Mouse (Mus musculus): Measurements from ENCODE around the gene Cps1. TPM values are rescaled to one million over a fixed set of nuclear protein-coding genes. Genes with fewer than 3 reads are reported as not detected.

Cps1 gene
- polyA plus RNA-seq, 1 experiment = not detected

DNA sequence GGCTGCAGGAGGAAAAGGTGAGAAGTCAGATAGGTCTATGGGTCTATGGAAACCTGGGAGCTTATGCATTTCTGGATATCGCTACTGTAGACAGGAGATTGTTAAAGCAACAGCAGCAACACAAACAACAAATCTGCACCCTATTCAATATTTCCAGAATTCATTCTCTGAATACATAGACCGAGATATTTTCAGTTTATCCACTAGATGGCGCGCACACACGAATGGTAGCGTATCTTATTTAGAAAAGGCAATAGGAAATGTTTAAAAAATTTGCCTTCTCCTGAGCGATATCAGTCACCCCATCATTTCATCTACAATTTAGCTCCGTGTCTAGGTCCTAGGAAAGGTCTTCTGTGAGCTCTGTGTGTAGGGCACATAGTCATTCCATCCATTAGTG lies 21.1 kb downstream of the Cps1 start:
- 0 out of 2 replicates have a peak, but pooled peaks cover 2% of the 10 kb centered on the region for H3K27me3 ChIP-seq (ENCODE audit: control insufficient read depth, insufficient read depth, low read length, poor library complexity, severe bottlenecking)
- H3K4me1 ChIP-seq (ENCODE audit: control insufficient read depth, insufficient read depth, low read length) = no peaks in the 10 kb centered on the region
- H3K36me3 ChIP-seq (ENCODE audit: control insufficient read depth, insufficient read depth, low read length, poor library complexity, severe bottlenecking) = no peaks in the 10 kb centered on the region
- no peak overlapping the region for H3K27ac ChIP-seq (ENCODE audit: insufficient read depth, low read length)
- TF ChIP-seq EP300 (IDR thresholded peaks at IDR 0.05; ENCODE audit: insufficient read depth, low read depth, low read length) (no peak), POLR2A (IDR thresholded peaks at IDR 0.05; ENCODE audit: insufficient read depth, low read length) (no peak), CTCF (IDR thresholded peaks at IDR 0.05; ENCODE audit: low read depth, low read length) (no peak)
- H3K9me3 ChIP-seq (replicated peaks; ENCODE audit: control insufficient read depth, insufficient read depth, low read length, poor library complexity, severe bottlenecking) = no peaks in the 10 kb centered on the region
- no peak overlapping the region for H3K9ac ChIP-seq (ENCODE audit: low read depth, poor library complexity, severe bottlenecking)
- no peak overlapping the region for H3K4me3 ChIP-seq (ENCODE audit: low read depth, low read length)

GRCm38 (mm10) chr1:67151246-67151645 lies 28.4 kb downstream of the Cps1 start:
- Histone ChIP-seq H3K9me3 (replicated peaks; ENCODE audit: control insufficient read depth, insufficient read depth, low read length, poor library complexity, severe bottlenecking) (no peaks in the 10 kb centered on the region), H3K9ac (ENCODE audit: low read depth, poor library complexity, severe bottlenecking) (no peak overlapping the region), H3K4me1 (ENCODE audit: control insufficient read depth, insufficient read depth, low read length) (no peaks in the 10 kb centered on the region), H3K36me3 (ENCODE audit: control insufficient read depth, insufficient read depth, low read length, poor library complexity, severe bottlenecking) (no peaks in the 10 kb centered on the region), H3K27me3 (ENCODE audit: control insufficient read depth, insufficient read depth, low read length, poor library complexity, severe bottlenecking) (0 out of 2 replicates have a peak, but pooled peaks cover 2% of the 10 kb centered on the region), H3K4me3 (ENCODE audit: low read depth, low read length) (no peak overlapping the region), H3K27ac (ENCODE audit: insufficient read depth, low read length) (no peak overlapping the region)
- TF ChIP-seq CTCF (IDR thresholded peaks at IDR 0.05; ENCODE audit: low read depth, low read length) (no peak), POLR2A (IDR thresholded peaks at IDR 0.05; ENCODE audit: insufficient read depth, low read length) (no peak), EP300 (IDR thresholded peaks at IDR 0.05; ENCODE audit: insufficient read depth, low read depth, low read length) (no peak)

GRCm38 (mm10) chr1:67167283-67167682 lies 44.5 kb downstream of the Cps1 start:
- Histone ChIP-seq H3K9ac (ENCODE audit: low read depth, poor library complexity, severe bottlenecking) (no peak overlapping the region), H3K27me3 (ENCODE audit: control insufficient read depth, insufficient read depth, low read length, poor library complexity, severe bottlenecking) (no peaks in the 10 kb centered on the region), H3K4me1 (ENCODE audit: control insufficient read depth, insufficient read depth, low read length) (no peaks in the 10 kb centered on the region), H3K27ac (ENCODE audit: insufficient read depth, low read length) (no peak overlapping the region), H3K9me3 (replicated peaks; ENCODE audit: control insufficient read depth, insufficient read depth, low read length, poor library complexity, severe bottlenecking) (no peaks in the 10 kb centered on the region), H3K36me3 (ENCODE audit: control insufficient read depth, insufficient read depth, low read length, poor library complexity, severe bottlenecking) (no peaks in the 10 kb centered on the region), H3K4me3 (ENCODE audit: low read depth, low read length) (no peak overlapping the region)
- TF ChIP-seq EP300 (IDR thresholded peaks at IDR 0.05; ENCODE audit: insufficient read depth, low read depth, low read length) (no peak), POLR2A (IDR thresholded peaks at IDR 0.05; ENCODE audit: insufficient read depth, low read length) (no peak), CTCF (IDR thresholded peaks at IDR 0.05; ENCODE audit: low read depth, low read length) (no peak)

DNA sequence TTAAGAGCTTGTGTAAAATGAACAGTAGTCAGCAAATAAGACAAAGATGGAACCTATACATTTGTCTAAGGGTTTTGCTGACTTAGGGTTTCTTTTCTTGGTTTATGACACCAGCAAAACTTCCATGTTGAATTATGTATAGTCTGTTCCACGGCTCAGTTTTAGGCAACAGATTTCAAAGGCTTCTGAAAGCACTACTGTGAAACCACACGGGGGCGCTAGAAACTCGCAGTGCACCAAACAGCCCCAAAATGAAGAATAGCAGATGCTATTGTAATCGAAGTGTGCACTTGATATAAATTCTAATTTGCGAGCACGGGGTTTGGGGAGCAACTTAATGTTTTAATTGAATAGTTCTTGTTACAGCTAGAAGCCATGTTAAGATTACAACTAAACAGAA lies 58.3 kb downstream of the Cps1 start:
- Histone ChIP-seq H3K27ac (ENCODE audit: insufficient read depth, low read length) (no peak overlapping the region), H3K27me3 (ENCODE audit: control insufficient read depth, insufficient read depth, low read length, poor library complexity, severe bottlenecking) (no peaks in the 10 kb centered on the region), H3K9ac (ENCODE audit: low read depth, poor library complexity, severe bottlenecking) (no peak overlapping the region), H3K36me3 (ENCODE audit: control insufficient read depth, insufficient read depth, low read length, poor library complexity, severe bottlenecking) (no peaks in the 10 kb centered on the region), H3K4me3 (ENCODE audit: low read depth, low read length) (no peak overlapping the region), H3K4me1 (ENCODE audit: control insufficient read depth, insufficient read depth, low read length) (no peaks in the 10 kb centered on the region), H3K9me3 (replicated peaks; ENCODE audit: control insufficient read depth, insufficient read depth, low read length, poor library complexity, severe bottlenecking) (no peaks in the 10 kb centered on the region)
- no peak for TF ChIP-seq EP300 (IDR thresholded peaks at IDR 0.05; ENCODE audit: insufficient read depth, low read depth, low read length)
- TF ChIP-seq POLR2A (IDR thresholded peaks at IDR 0.05; ENCODE audit: insufficient read depth, low read length) = no peak
- TF ChIP-seq CTCF (IDR thresholded peaks at IDR 0.05; ENCODE audit: low read depth, low read length) = peak; percentile 44

DNA sequence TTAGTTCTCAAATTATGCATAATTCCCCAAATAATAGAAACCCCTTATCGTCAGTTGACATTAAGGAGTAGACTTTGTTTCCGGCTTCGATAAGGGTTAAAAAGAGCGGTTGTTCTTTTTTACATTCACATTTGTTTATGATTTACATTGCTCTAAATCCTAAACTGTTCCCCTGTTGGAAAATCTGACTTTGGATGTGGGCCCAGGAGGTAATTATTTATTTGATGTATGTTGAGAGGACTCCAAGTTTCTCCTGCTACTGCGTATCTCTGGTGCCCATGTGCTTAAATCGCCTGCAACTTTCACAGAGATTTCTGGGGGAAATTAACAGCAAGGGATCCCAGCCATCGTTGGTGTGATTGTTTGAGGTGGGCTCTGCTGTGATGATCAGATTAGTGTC lies 59.4 kb downstream of the Cps1 start:
- Histone ChIP-seq H3K9me3 (replicated peaks; ENCODE audit: control insufficient read depth, insufficient read depth, low read length, poor library complexity, severe bottlenecking) (no peaks in the 10 kb centered on the region), H3K4me1 (ENCODE audit: control insufficient read depth, insufficient read depth, low read length) (no peaks in the 10 kb centered on the region), H3K27ac (ENCODE audit: insufficient read depth, low read length) (no peak overlapping the region), H3K9ac (ENCODE audit: low read depth, poor library complexity, severe bottlenecking) (no peak overlapping the region), H3K27me3 (ENCODE audit: control insufficient read depth, insufficient read depth, low read length, poor library complexity, severe bottlenecking) (no peaks in the 10 kb centered on the region), H3K4me3 (ENCODE audit: low read depth, low read length) (no peak overlapping the region), H3K36me3 (ENCODE audit: control insufficient read depth, insufficient read depth, low read length, poor library complexity, severe bottlenecking) (no peaks in the 10 kb centered on the region)
- TF ChIP-seq CTCF (IDR thresholded peaks at IDR 0.05; ENCODE audit: low read depth, low read length) (no peak), EP300 (IDR thresholded peaks at IDR 0.05; ENCODE audit: insufficient read depth, low read depth, low read length) (no peak), POLR2A (IDR thresholded peaks at IDR 0.05; ENCODE audit: insufficient read depth, low read length) (no peak)

- Histone ChIP-seq H3K9ac (ENCODE audit: low read depth, poor library complexity, severe bottlenecking) (no peak overlapping the region), H3K4me1 (ENCODE audit: control insufficient read depth, insufficient read depth, low read length) (no peaks in the 10 kb centered on the region), H3K27me3 (ENCODE audit: control insufficient read depth, insufficient read depth, low read length, poor library complexity, severe bottlenecking) (no peaks in the 10 kb centered on the region), H3K4me3 (ENCODE audit: low read depth, low read length) (no peak overlapping the region), H3K36me3 (ENCODE audit: control insufficient read depth, insufficient read depth, low read length, poor library complexity, severe bottlenecking) (no peaks in the 10 kb centered on the region), H3K27ac (ENCODE audit: insufficient read depth, low read length) (no peak overlapping the region), H3K9me3 (replicated peaks; ENCODE audit: control insufficient read depth, insufficient read depth, low read length, poor library complexity, severe bottlenecking) (no peaks in the 10 kb centered on the region)
- TF ChIP-seq EP300 (IDR thresholded peaks at IDR 0.05; ENCODE audit: insufficient read depth, low read depth, low read length) = no peak
- no peak for TF ChIP-seq POLR2A (IDR thresholded peaks at IDR 0.05; ENCODE audit: insufficient read depth, low read length)
Measured at GRCm38 (mm10) chr1:67183532-67183931, 60.7 kb downstream of the Cps1 start.

Data from ES-Bruce4 (cell line).